Mouse (Mus musculus) midbrain, embryonic 15.5 days (tissue): Measurements from ENCODE around the gene Setd1a. TPM values are rescaled to one million over a fixed set of nuclear protein-coding genes. Genes with fewer than 3 reads are reported as not detected.

Experiments
- ATAC-seq: fragments of 200-750 bp; cut with Nextera tagmentation; replicated peaks from 2 replicates; pipeline ENCODE4 v1.8.0; 2017; ENCODE audit warnings: moderate TSS enrichment
- H3K27ac ChIP-seq: fragments of 300-500 bp; sonication (generic); 2 replicates; pipeline ENCODE4 v1.5.1; 2015; ENCODE audit warnings: mild to moderate bottlenecking, inconsistent platforms
- H3K27me3 ChIP-seq: fragments of 300-500 bp; sonication (generic); replicated peaks from 2 replicates; pipeline ENCODE4 v1.6.1; 2015; ENCODE audit warnings: inconsistent platforms
- H3K36me3 ChIP-seq: fragments of 300-500 bp; sonication (generic); replicated peaks from 2 replicates; pipeline ENCODE4 v1.6.1; 2015; ENCODE audit warnings: inconsistent platforms
- H3K4me1 ChIP-seq: fragments of 300-500 bp; sonication (generic); 2 replicates; pipeline ENCODE4 v1.6.1; 2015; ENCODE audit warnings: inconsistent platforms
- H3K4me2 ChIP-seq: fragments of 300-500 bp; sonication (generic); 2 replicates; pipeline ENCODE4 v1.6.1; 2015; ENCODE audit warnings: inconsistent platforms, mild to moderate bottlenecking, moderate library complexity
- H3K4me3 ChIP-seq: fragments of 300-500 bp; sonication (generic); 2 replicates; pipeline ENCODE4 v1.5.1; 2015; ENCODE audit warnings: mild to moderate bottlenecking, inconsistent platforms
- H3K9ac ChIP-seq: fragments of 300-500 bp; sonication (generic); 2 replicates; pipeline ENCODE4 v1.6.1; 2015; ENCODE audit warnings: mild to moderate bottlenecking, inconsistent platforms
- H3K9me3 ChIP-seq: fragments of 300-500 bp; sonication (generic); 2 replicates; pipeline ENCODE4 v1.6.1; 2016; ENCODE audit warnings: inconsistent platforms
- WGBS: fragments of 180-500 bp; shearing (Covaris S2); methylation state at CpG from one replicate; pipeline ENCODE4 v1.1.7; 2015; ENCODE audit warnings: mixed read lengths; 5-methylcytosine and 5-hydroxymethylcytosine counted together
- polyA plus RNA-seq: library from polyadenylated mRNA; unstranded; fragments of >200 nt; fragmentation: Nextera tagmentation; extraction: Ambion mirVana; gene quantifications from 2 replicates; pipeline ENCODE4 v1.2.1, GENCODE M21; 2015

Gene Setd1a
- polyA plus RNA-seq, 1 experiment from 2014 or later, result 21.6 TPM

DNA sequence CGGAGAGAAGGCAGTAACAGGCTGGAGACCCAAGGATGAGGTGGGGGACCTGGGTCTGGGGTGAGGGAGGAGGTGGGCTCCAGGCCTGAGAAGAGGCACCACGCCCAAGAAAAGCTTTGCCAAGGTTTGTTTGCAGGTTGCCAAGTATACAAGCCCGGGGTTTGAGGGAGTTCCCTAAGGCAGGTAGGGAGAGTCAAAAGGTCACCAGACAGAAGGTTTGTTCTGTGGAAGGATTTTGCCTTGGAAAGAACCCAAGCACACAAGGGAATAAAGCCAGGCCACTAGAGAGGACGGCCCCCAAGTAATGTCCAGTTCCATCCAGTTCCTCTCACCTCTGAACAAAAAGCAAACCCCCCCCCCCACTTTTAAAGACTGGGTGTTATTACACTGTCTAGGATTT, 34.8 kb downstream of the Setd1a start:
- Histone ChIP-seq H3K9ac (no peak overlapping the region), H3K27me3 (no peaks in the 10 kb centered on the region), H3K4me1 (no peaks in the 10 kb centered on the region), H3K36me3 (peaks cover 38% of the 10 kb centered on the region), H3K27ac (no peak overlapping the region), H3K9me3 (no peaks in the 10 kb centered on the region), H3K4me2 (no peak overlapping the region), H3K4me3 (no peak overlapping the region)
- ATAC-seq, result no peak
- 90% methylated on average over 4 of the region's 4 CpGs for WGBS

DNA sequence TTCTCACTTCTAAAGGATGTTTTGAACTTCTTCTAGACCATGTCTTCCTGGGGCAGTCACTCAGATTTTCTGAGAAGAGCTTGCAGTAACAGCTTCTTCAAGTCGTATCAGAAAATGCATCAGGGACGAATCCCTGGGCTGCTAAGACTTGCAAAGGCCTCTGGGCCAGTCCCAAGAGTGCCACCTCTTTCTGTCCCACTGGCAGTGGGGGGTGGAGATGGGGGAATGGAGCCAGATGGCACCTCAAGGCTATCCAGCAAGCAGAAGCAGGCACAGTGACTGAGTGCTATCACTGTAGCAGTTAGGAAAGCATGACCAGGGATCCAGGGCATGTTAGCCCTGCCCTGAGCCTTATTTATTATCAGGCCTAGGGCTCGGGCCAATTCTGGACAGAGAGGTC, 35.8 kb downstream of the Setd1a start:
- WGBS, result 91% methylated on average over 3 of the region's 3 CpGs
- H3K4me1 ChIP-seq, result no peaks in the 10 kb centered on the region
- H3K9me3 ChIP-seq, result no peaks in the 10 kb centered on the region
- H3K9ac ChIP-seq, result no peak overlapping the region
- H3K4me2 ChIP-seq, result no peak overlapping the region
- ATAC-seq, result no peak
- H3K27ac ChIP-seq, result no peak overlapping the region
- H3K4me3 ChIP-seq, result no peak overlapping the region
- H3K36me3 ChIP-seq, result peaks cover 33% of the 10 kb centered on the region
- H3K27me3 ChIP-seq, result no peaks in the 10 kb centered on the region

DNA sequence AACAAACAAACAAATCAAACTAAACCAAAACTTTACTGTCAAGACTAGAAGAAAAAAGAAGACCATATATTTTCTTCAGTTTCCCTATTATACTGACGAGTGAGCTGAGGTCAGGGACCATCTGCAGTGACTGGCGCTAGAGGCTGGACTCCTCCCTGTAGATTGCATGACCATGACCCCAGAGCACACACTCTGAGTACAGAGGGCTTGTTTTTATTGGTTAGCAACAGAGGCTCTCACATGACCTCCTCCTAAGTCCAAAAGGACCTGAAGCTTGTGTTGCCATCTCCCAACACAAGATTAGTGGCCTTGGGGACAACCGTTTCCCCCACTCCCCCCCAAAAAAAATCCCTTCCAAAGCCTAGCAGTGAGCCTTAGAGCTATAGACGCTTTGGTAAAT, 37.4 kb downstream of the Setd1a start:
- Histone ChIP-seq H3K27me3 (no peaks in the 10 kb centered on the region), H3K4me1 (no peaks in the 10 kb centered on the region), H3K4me2 (no peak overlapping the region), H3K36me3 (peaks cover 27% of the 10 kb centered on the region; the same call in 1 of the 2 replicates), H3K4me3 (no peak overlapping the region), H3K9me3 (no peaks in the 10 kb centered on the region), H3K9ac (no peak overlapping the region), H3K27ac (no peak overlapping the region)
- ATAC-seq, result no peak
- 92% methylated on average over 4 of the region's 4 CpGs for WGBS

DNA sequence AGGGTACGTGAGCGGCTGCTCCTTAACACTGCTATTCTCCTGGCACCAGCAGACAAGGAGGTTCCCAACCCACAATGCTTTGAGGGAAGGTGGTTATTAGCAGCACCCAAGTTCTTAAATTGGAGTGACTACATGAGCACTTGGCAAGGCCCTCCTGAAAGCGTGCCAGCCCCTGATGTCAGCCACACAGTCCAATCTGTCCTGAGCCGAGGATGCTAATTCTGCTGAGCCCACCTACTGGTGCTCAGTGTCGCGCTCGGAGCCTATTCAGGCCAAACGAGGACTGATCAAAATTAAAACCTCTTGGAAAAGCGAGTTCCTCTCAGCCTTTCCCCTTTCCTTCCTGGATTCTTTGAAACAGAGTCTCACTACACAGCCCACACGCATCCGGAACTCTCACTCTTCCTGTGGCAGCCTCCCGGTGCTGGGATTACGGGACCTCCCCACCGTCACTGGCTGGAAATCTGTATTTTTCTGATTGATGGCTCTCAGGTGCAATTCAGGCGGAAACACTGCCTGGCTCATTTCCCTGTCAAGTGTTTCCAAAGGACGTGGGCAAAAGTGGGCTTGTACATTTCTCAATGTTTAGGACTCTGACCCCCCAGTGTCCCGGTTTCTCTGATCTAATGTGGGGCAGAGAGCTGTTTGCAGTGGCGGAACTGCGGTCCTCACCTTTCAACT, 37.9 kb downstream of the Setd1a start:
- no peak for ATAC-seq
- Histone ChIP-seq H3K4me2 (no peak overlapping the region), H3K4me1 (no peaks in the 10 kb centered on the region), H3K9me3 (no peaks in the 10 kb centered on the region), H3K27me3 (no peaks in the 10 kb centered on the region), H3K36me3 (peaks cover 27% of the 10 kb centered on the region; the same call in 1 of the 2 replicates), H3K9ac (no peak overlapping the region), H3K27ac (no peak overlapping the region), H3K4me3 (no peak overlapping the region)
- 87% methylated on average over 19 of the region's 19 CpGs for WGBS

DNA sequence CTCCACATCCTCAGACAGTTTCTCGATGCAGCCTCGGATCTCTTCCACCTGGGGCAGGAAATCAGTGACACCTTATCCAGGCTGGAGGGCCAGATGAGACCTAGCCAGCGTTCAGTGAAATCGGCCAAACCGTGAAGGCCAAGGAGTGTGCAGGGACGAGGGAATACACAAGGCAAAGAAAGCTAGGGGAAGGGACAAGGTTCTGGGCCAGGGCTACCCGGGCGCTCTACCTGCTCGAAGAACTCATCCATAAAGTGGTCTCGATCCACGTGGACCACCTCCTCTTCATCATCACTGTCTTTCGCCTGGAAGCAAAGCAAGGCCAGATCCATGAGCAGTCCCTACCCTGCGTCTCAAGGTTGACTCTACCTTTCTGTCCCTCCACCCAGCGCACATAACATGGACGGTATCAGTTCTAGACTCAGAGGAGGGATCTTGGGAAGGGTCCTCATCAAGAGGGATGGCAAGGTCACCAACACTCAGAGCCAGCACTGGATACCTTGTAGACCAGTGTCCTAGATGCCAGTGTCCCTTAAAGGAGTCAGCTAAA, 38.7 kb downstream of the Setd1a start:
- H3K27ac ChIP-seq, result no peak overlapping the region
- H3K4me3 ChIP-seq, result no peak overlapping the region
- H3K4me2 ChIP-seq, result no peak overlapping the region
- no peak overlapping the region for H3K9ac ChIP-seq
- H3K9me3 ChIP-seq, result no peaks in the 10 kb centered on the region
- H3K36me3 ChIP-seq, result peaks cover 27% of the 10 kb centered on the region; the same call in 1 of the 2 replicates
- WGBS, result 93% methylated on average over 15 of the region's 15 CpGs
- no peaks in the 10 kb centered on the region for H3K4me1 ChIP-seq
- ATAC-seq, result no peak
- H3K27me3 ChIP-seq, result no peaks in the 10 kb centered on the region

DNA sequence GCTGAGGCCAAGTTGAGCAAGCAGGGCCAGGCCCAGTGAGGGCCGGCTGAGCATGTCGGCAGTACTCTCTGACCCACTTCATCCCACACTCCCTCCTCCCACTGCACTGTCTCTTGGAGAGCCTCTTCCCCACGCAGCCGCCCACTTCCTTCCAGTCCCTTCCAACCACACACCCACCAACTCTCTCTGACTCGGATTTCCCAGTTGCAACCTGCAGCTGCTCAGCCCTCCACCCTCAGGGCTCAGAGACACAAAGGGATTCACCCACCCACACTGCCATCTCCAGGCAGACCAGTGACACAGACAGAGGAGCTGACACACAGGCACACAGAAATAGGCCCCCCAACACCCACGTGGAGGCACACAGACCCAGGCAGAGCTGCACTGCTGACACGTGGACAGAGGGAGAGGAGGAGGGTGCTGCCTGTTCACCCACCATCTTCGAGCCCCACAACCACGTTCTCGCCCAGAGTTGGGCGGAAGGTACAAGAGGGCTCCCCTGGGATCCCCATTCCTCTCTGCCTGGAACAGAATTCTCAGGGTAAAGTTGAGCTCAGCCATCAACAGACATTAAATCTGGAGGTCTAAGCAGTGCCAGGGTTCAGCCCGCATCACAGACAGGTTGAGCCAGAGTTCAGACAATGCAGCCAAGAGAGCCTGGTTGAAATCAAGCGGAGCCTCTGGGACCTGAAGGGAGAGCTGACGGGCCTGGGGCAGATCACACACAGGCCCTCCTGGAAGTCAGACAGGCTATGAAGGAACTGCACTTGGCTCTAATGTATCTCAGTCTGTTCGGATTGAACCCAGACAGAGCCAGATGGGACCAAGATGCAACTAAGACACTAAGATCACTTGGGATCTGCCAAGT, 39.7 kb downstream of the Setd1a start:
- Histone ChIP-seq H3K9me3 (no peaks in the 10 kb centered on the region), H3K27me3 (no peaks in the 10 kb centered on the region), H3K27ac (no peak overlapping the region), H3K9ac (no peak overlapping the region), H3K4me2 (no peak overlapping the region), H3K4me3 (no peak overlapping the region), H3K4me1 (no peaks in the 10 kb centered on the region), H3K36me3 (peaks cover 19% of the 10 kb centered on the region; the same call in 1 of the 2 replicates)
- 73% methylated on average over 15 of the region's 15 CpGs for WGBS
- no peak for ATAC-seq

DNA sequence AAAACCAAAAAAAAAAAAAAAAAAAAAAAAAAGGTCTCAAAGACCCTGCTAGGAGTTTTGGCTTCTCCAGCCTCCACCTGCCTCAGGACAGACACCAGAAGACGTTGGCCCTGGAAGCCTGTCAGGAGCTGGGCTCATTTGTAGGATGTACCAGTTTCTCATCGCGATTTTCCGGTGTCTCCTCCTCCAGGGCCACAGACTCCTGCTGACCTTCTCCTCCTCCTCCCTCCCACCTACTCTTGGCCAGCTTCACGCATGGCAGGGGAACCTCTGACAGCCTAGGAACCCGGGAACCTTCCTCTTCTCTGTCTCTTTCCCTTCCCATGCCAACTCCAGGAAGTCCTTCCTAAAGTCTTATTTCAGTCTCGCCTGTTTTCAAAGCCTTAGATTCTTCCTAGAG, 40.6 kb downstream of the Setd1a start:
- ATAC-seq, result no peak

DNA sequence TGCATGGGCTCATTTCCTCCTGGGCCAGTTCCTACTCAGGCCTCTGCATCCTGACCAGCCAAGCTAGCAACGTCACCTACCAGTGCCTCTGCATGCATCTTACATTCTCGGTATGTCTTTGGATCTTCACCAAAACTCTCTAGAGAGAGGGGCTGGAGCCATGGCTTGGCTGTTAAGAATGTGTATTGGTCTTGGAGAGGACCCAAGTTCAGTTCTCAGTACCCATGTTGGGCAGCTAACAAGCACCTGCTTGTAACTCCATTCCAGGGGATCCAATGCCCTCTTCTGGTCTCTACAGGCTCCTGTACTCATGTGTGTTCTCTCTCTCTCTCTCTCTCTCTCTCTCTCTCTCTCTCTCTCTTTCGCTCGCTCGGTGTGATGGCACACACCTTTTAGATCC, 41.3 kb downstream of the Setd1a start:
- Histone ChIP-seq H3K27me3 (no peaks in the 10 kb centered on the region), H3K4me2 (no peak overlapping the region), H3K27ac (no peak overlapping the region), H3K9ac (no peak overlapping the region), H3K4me3 (no peak overlapping the region), H3K9me3 (no peaks in the 10 kb centered on the region), H3K4me1 (peaks cover 11% of the 10 kb centered on the region), H3K36me3 (peaks cover 11% of the 10 kb centered on the region; the same call in 1 of the 2 replicates)
- WGBS, result 91% methylated on average over 5 of the region's 5 CpGs
- ATAC-seq, result no peak

More for the DNA sequence above, 40.6 kb downstream of the Setd1a start:
- Histone ChIP-seq H3K9me3 (no peaks in the 10 kb centered on the region), H3K4me1 (peaks cover 5% of the 10 kb centered on the region), H3K36me3 (peaks cover 16% of the 10 kb centered on the region; the same call in 1 of the 2 replicates), H3K27ac (no peak overlapping the region), H3K4me2 (no peak overlapping the region), H3K9ac (no peak overlapping the region), H3K4me3 (no peak overlapping the region), H3K27me3 (no peaks in the 10 kb centered on the region)
- 84% methylated on average over 7 of the region's 7 CpGs for WGBS

DNA sequence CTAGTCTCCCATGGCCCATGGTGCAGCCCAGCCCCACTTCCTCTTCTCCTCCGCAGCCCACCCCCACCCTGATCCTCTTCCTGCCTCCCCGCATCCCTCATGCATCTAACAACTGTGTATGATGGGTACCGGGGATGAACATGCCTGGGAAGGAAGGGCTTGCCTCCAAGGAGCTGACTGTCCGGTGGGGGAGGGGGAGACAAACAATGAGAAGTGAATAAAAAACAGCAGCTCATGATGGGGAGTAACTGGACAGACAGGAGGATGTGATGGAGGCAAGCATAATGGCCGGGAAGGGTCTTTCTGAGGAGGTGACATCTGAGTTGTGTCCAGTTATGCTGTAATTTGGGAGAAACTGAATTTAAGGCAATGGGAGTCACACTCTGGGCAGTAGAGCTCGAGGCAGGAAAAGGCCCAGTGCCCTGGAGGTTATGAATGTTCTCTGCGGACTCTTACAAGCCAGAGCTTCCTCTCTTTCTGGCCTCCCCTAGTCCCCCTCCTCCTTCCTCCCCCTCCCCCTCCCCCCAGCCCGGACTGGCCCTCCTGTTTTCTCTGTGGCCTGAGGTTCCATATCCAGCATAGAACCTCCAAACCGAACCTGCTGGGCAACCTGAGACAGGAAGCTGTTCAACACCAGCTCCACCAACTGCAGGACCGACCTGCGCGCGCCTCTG, 44.5 kb downstream of the Setd1a start:
- ATAC-seq, result no peak
- Histone ChIP-seq H3K4me1 (peaks cover 30% of the 10 kb centered on the region), H3K4me2 (no peak overlapping the region), H3K27ac (no peak overlapping the region), H3K36me3 (no peaks in the 10 kb centered on the region), H3K4me3 (no peak overlapping the region), H3K27me3 (no peaks in the 10 kb centered on the region), H3K9me3 (no peaks in the 10 kb centered on the region), H3K9ac (no peak overlapping the region)
- 73% methylated on average over 13 of the region's 13 CpGs for WGBS

DNA sequence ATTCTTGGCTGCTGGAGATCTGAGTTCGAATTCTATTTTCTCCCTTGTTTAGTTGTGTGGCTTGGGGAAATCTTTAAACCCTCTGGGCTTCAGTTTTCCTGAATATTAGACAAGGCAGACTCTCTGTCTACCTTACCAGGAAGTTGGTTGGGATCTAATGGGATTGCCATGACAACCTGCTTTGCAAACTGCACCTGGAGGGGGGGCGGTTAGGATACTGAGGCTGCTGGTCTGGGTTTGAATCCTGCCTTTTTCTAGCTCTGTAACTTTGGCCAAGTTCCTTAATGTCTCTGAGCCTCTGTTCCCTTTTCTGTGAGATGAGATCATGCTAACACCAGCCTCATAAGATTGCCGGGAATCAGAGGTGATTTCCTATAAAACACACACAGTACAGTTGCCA, 46.0 kb downstream of the Setd1a start:
- H3K4me2 ChIP-seq, result no peak overlapping the region

DNA sequence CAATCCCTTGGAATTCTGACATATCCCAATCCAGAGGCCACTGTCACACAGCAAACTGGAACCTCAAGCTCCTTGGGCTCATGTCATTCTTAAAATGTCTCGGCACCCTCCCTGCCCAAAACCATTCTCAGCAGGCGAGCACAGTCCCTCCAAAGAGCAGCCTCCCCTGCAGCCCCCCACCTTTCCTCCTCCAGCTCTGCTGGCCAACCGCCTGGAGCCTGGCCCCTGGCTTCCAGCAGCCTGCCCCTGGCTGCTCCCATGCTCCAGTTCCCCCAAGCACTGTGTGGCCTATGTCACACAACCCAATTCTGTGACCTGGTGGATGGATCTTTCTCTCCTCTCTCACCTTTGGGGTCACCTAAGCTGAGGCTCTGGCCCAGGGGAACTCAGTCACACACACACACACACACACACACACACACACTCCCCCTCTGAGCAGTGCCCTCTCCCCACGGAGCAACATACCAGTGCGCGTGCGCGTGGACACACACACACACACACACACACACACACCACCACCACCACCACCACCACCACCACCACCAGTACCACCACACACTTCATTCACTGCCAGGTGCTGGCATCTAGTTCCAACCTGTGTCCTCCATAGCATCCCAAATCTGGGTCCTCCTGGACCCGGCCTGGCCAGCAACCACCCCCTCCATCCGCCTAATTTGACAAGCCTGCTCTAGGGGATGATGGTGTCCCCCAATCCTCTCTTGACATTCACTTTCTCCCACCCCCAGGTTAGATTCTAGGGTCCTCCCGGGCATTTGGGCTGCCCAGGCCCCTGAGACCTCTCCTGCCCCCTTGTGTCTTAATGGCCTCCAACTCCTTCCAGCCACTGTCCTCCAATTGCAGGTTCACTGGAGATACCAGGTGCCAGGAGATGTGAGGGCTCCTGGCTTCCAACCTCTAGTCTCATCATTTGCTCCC, 47.0 kb downstream of the Setd1a start:
- peak; percentile 60; the same call in 1 of the 2 replicates for ATAC-seq
- H3K27ac ChIP-seq, result peak overlapping the region; percentile 93
- peak overlapping the region; percentile 93 for H3K9ac ChIP-seq
- H3K36me3 ChIP-seq, result no peaks in the 10 kb centered on the region
- H3K4me2 ChIP-seq, result peak overlapping the region; percentile 85
- 52% methylated on average over 11 of the region's 11 CpGs for WGBS
- no peaks in the 10 kb centered on the region for H3K27me3 ChIP-seq
- no peaks in the 10 kb centered on the region for H3K9me3 ChIP-seq
- H3K4me3 ChIP-seq, result peak overlapping the region; percentile 91
- H3K4me1 ChIP-seq, result peaks cover 30% of the 10 kb centered on the region

More for the DNA sequence above, 46.0 kb downstream of the Setd1a start:
- H3K36me3 ChIP-seq, result no peaks in the 10 kb centered on the region
- H3K4me1 ChIP-seq, result peaks cover 30% of the 10 kb centered on the region
- no peaks in the 10 kb centered on the region for H3K9me3 ChIP-seq
- H3K27ac ChIP-seq, result no peak overlapping the region
- no peak overlapping the region for H3K9ac ChIP-seq
- H3K4me3 ChIP-seq, result peak overlapping the region; percentile 91; the same call in 1 of the 2 replicates
- WGBS, result 91% methylated on average over 3 of the region's 3 CpGs
- H3K27me3 ChIP-seq, result no peaks in the 10 kb centered on the region
- no peak for ATAC-seq
